Mouse (Mus musculus) neural tube, embryonic 11.5 days (tissue): ENCODE measurements around the gene Smim7. TPM values are rescaled to one million over a fixed set of nuclear protein-coding genes. Genes with fewer than 3 reads are reported as not detected.

Source experiments
- ATAC-seq: fragments of 200-750 bp; cut with Nextera tagmentation; 2 replicates; pipeline ENCODE4 v1.8.0; 2017; ENCODE audit warnings: moderate number of reproducible peaks, mild to moderate bottlenecking, moderate TSS enrichment, moderate library complexity; ENCODE audit not compliant: insufficient read depth, low FRiP score, low TSS enrichment
- DNase-seq: peaks from one replicate; pipeline ENCODE4 v3.0.0-alpha.2; 2015; ENCODE audit warnings: low spot score
- H3K27ac ChIP-seq: fragments of 300-500 bp; sonication (generic); 2 replicates; pipeline ENCODE4 v1.5.1; 2014; ENCODE audit warnings: low read depth, mild to moderate bottlenecking, low read length
- H3K27me3 ChIP-seq: fragments of 300-500 bp; sonication (generic); 2 replicates; pipeline ENCODE4 v1.6.1; 2014; ENCODE audit warnings: mild to moderate bottlenecking, low read length, mixed read lengths; ENCODE audit not compliant: control insufficient read depth, insufficient read depth
- H3K36me3 ChIP-seq: fragments of 300-500 bp; sonication (generic); 2 replicates; pipeline ENCODE4 v1.6.1; 2014; ENCODE audit warnings: mild to moderate bottlenecking, low read length, moderate library complexity, mixed read lengths; ENCODE audit not compliant: control insufficient read depth, insufficient read depth
- H3K4me1 ChIP-seq: fragments of 300-500 bp; sonication (generic); 2 replicates; pipeline ENCODE4 v1.6.1; 2014; ENCODE audit warnings: low read length, mixed read lengths; ENCODE audit not compliant: control insufficient read depth, insufficient read depth
- H3K4me2 ChIP-seq: fragments of 300-500 bp; sonication (generic); 2 replicates; pipeline ENCODE4 v1.6.1; 2014; ENCODE audit warnings: low read depth, mild to moderate bottlenecking, moderate library complexity
- H3K4me3 ChIP-seq: fragments of 300-500 bp; sonication (generic); 2 replicates; pipeline ENCODE4 v1.5.1; 2014; ENCODE audit warnings: low read depth, low read length
- H3K9ac ChIP-seq: fragments of 300-500 bp; sonication (generic); 2 replicates; pipeline ENCODE4 v1.6.1; 2014; ENCODE audit warnings: mild to moderate bottlenecking, low read length
- H3K9me3 ChIP-seq: fragments of 300-500 bp; sonication (generic); 2 replicates; pipeline ENCODE4 v1.6.1; 2016; ENCODE audit warnings: low read length; ENCODE audit not compliant: control insufficient read depth
- WGBS: fragments of 180-500 bp; shearing (Covaris S2); extraction: QIAGEN DNeasy Blood & Tissue Kit; methylation state at CpG from one replicate; pipeline ENCODE4 v1.1.7; 2014; 5-methylcytosine and 5-hydroxymethylcytosine counted together
- polyA plus RNA-seq: library from polyadenylated mRNA; unstranded; fragments of >200 nt; fragmentation: Nextera tagmentation; extraction: Ambion mirVana; gene quantifications from 2 replicates; pipeline ENCODE4 v1.2.1, GENCODE M21; 2014

Gene Smim7
- polyA plus RNA-seq, 1 experiment from 2014 or later = 125 TPM

DNA sequence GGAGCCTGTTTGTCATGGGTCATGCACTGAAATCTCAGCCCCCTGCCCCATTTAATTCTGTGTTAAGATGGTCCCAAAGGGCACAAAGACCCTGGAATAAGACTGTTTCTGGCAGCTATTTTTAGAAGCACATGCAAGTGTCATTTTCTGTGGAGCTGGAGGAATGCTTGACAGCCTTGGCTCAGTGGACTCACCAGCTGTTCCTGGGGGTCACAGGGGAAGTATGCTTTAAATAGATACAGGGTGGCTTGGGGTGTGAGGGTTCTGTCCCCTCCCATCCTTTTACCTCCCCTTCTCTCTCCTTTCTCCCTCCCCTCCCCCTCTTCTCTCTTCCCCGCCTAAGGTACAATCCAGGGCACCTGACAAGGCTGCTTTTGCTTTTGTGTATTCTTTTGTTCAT lies 7.1 kb upstream of the Smim7 start:
- 63% methylated on average over 1 of the region's 1 CpGs for WGBS

DNA sequence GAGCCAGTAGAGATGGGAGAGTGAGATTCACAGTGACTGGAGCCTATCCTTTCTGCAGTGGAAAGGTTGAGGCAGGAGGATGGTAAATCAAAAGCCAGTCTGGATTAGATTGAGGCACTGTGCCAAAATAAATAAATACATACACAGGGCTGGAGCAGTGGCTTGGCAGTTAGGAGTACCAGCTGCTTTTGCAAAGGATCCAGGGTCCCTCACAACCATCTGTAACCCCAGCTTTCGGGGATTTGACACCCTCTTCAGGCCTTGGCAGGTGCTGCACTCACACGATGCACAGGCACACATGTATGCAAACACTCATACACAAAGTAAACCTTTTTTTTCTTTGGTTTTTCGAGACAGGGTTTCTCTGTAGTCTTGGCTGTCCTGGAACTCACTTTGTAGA lies 6.4 kb upstream of the Smim7 start:
- no peak overlapping the region for H3K4me2 ChIP-seq
- no peaks in the 10 kb centered on the region for H3K9me3 ChIP-seq
- H3K27me3 ChIP-seq = no peaks in the 10 kb centered on the region
- no peak overlapping the region for H3K9ac ChIP-seq
- no peak overlapping the region for H3K27ac ChIP-seq
- DNase-seq (no peak), ATAC-seq (no peak)
- no peaks in the 10 kb centered on the region; the same call in 1 of the 2 replicates for H3K4me1 ChIP-seq
- no peaks in the 10 kb centered on the region for H3K36me3 ChIP-seq
- H3K4me3 ChIP-seq = no peak overlapping the region
- whole genome bisulfite sequencing = 81% methylated on average over 3 of the region's 3 CpGs

More for the DNA sequence above, 7.1 kb upstream of the Smim7 start:
- ATAC-seq (no peak), DNase-seq (no peak)
- no peaks in the 10 kb centered on the region for H3K36me3 ChIP-seq
- H3K4me1 ChIP-seq = no peaks in the 10 kb centered on the region
- H3K27me3 ChIP-seq = no peaks in the 10 kb centered on the region
- no peak overlapping the region for H3K4me2 ChIP-seq
- H3K9ac ChIP-seq = no peak overlapping the region
- no peak overlapping the region for H3K4me3 ChIP-seq
- H3K27ac ChIP-seq = no peak overlapping the region
- H3K9me3 ChIP-seq = no peaks in the 10 kb centered on the region

GRCm38 (mm10) chr8:72575915-72576314 lies 5.0 kb upstream of the Smim7 start:
- no peaks in the 10 kb centered on the region for H3K9me3 ChIP-seq
- no peaks in the 10 kb centered on the region; the same call in 1 of the 2 replicates for H3K4me1 ChIP-seq
- no peak overlapping the region for H3K4me2 ChIP-seq
- H3K27me3 ChIP-seq = no peaks in the 10 kb centered on the region
- 93% methylated on average over 6 of the region's 6 CpGs for WGBS
- ATAC-seq (no peak), DNase-seq (no peak)
- no peaks in the 10 kb centered on the region for H3K36me3 ChIP-seq
- no peak overlapping the region for H3K27ac ChIP-seq
- no peak overlapping the region for H3K4me3 ChIP-seq
- H3K9ac ChIP-seq = no peak overlapping the region

GRCm38 (mm10) chr8:72573450-72573849 lies 2.6 kb upstream of the Smim7 start:
- no peak overlapping the region for H3K4me2 ChIP-seq
- DNase-seq = no peak

GRCm38 (mm10) chr8:72572507-72572906 lies 1.6 kb upstream of the Smim7 start:
- H3K4me3 ChIP-seq = peak overlapping the region; percentile 68
- H3K9me3 ChIP-seq = no peaks in the 10 kb centered on the region
- peaks cover 2% of the 10 kb centered on the region; the same call in 1 of the 2 replicates for H3K36me3 ChIP-seq
- peak overlapping the region; percentile 82; the same call in 1 of the 2 replicates for H3K27ac ChIP-seq
- peak overlapping the region; percentile 71 for H3K9ac ChIP-seq
- ATAC-seq (no peak), DNase-seq (no peak)
- peaks cover 3% of the 10 kb centered on the region; the same call in 1 of the 2 replicates for H3K4me1 ChIP-seq
- H3K4me2 ChIP-seq = peak overlapping the region; percentile 98
- WGBS = 6% methylated on average over 10 of the region's 10 CpGs
- no peaks in the 10 kb centered on the region for H3K27me3 ChIP-seq

More at GRCm38 (mm10) chr8:72573450-72573849, 2.6 kb upstream of the Smim7 start:
- Histone ChIP-seq H3K27me3 (no peaks in the 10 kb centered on the region), H3K27ac (no peak overlapping the region), H3K9ac (no peak overlapping the region), H3K9me3 (no peaks in the 10 kb centered on the region), H3K36me3 (peaks cover 2% of the 10 kb centered on the region; the same call in 1 of the 2 replicates), H3K4me3 (no peak overlapping the region; the same call in 1 of the 2 replicates), H3K4me1 (peaks cover 3% of the 10 kb centered on the region; the same call in 1 of the 2 replicates)
- ATAC-seq = no peak
- WGBS = 83% methylated on average over 6 of the region's 6 CpGs

- peaks cover 5% of the 10 kb centered on the region for H3K36me3 ChIP-seq
- peaks cover 3% of the 10 kb centered on the region; the same call in 1 of the 2 replicates for H3K4me1 ChIP-seq
- peak; percentile 24 for ATAC-seq
Measured at GRCm38 (mm10) chr8:72571611-72572473, 954 bp upstream of the Smim7 start, which contains the start of gene Tmem38a. Tmem38a (plus strand) TSS chr8:72572055.

GRCm38 (mm10) chr8:72565970-72566369 lies 4.9 kb downstream of the Smim7 start:
- ATAC-seq (no peak), DNase-seq (no peak)
- H3K27me3 ChIP-seq = no peaks in the 10 kb centered on the region
- no peak overlapping the region for H3K9ac ChIP-seq
- no peak overlapping the region for H3K4me3 ChIP-seq
- 0 out of 2 replicates have a peak, but pooled peaks cover 3% of the 10 kb centered on the region for H3K4me1 ChIP-seq
- no peak overlapping the region for H3K27ac ChIP-seq
- H3K9me3 ChIP-seq = no peaks in the 10 kb centered on the region
- 92% methylated on average over 2 of the region's 2 CpGs for WGBS
- no peak overlapping the region for H3K4me2 ChIP-seq
- peaks cover 13% of the 10 kb centered on the region for H3K36me3 ChIP-seq

More at GRCm38 (mm10) chr8:72571611-72572473, 954 bp upstream of the Smim7 start, which contains the start of gene Tmem38a:
- no peaks in the 10 kb centered on the region for H3K9me3 ChIP-seq
- H3K9ac ChIP-seq = peak within 1 kb of the TSS; percentile 71
- peak within 1 kb of the TSS; percentile 98 for H3K4me2 ChIP-seq
- WGBS = under 1% methylated on average over 34 of the region's 45 CpGs
- peak within 1 kb of the TSS; percentile 68 for H3K4me3 ChIP-seq
- H3K27me3 ChIP-seq = no peaks in the 10 kb centered on the region
- H3K27ac ChIP-seq = peak within 1 kb of the TSS; percentile 82
- DNase-seq = peak; percentile 79

DNA sequence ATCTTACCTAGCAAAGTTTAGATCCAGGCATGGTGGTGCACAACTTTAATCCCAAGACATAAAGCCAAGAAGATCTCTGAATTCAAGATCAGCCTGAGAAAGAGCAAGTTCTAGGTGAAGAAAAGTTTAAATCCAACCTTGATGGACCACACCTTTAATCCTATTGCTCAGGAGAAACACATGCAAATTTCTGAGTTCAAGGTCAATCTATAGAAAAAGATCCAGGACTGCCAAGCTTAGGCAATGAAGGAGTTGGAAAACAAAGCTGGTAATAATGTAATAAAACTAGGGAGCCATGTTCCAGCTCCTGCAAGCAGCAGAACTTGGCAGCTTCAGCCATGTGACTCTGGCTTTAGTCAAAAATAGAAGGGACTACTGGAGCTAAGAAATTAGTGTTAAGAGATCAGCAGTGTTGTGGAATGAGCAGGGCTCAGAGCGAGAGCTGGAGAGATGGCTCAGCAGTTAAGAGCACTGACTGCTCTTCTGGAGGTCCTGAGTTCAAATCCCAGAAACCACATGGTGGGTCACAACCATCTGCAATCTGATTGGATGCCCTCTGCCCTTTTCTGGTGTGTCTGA lies 9.7 kb downstream of the Smim7 start:
- peaks cover 10% of the 10 kb centered on the region for H3K36me3 ChIP-seq

More for the DNA sequence above, 9.7 kb downstream of the Smim7 start:
- H3K4me1 ChIP-seq = no peaks in the 10 kb centered on the region
- H3K9ac ChIP-seq = no peak overlapping the region
- no peak overlapping the region for H3K27ac ChIP-seq
- no peak overlapping the region for H3K4me3 ChIP-seq
- no peak overlapping the region for H3K4me2 ChIP-seq
- DNase-seq (no peak), ATAC-seq (no peak)
- H3K27me3 ChIP-seq = no peaks in the 10 kb centered on the region
- no peaks in the 10 kb centered on the region for H3K9me3 ChIP-seq
- 100% methylated on average over 1 of the region's 1 CpGs for WGBS
